ENCODE assay signal across 24 mouse cellular contexts in the genomic region with DNA sequence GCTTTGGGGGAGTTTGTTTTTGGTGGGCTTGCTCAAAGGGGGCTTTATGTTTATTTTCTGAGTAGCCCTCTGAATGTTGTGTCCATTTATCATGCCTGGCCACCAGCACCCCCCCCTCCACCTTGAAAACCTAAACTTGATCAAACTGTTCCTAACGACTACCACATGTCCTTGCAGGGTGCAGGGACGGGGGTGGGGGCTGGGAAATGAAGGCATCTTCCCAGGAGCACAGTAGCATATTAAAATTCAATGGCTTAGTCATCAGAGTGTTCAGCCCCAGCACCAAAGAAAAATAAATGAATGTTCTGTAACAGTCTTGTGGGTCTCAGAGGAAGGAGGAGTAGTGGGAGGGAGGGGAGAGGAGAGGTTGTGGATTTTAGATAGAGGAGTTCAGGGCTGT.
DNase-seq lines count a peak whose midpoint lies in the region; ATAC-seq and TF ChIP-seq lines count a peak whose summit lies in the region.
"Had no signal": no experiment of that assay in that cellular context is flagged by ENCODE, and none has a peak within 500 bp of the region (broad histone marks: within the 10 kb centered on the region; RNA-seq: fewer than 3 reads in every experiment).

No protein-coding gene starts in this region.

- H3K36me3 ChIP-seq in forebrain, postnatal 0 days (ENCODE audit: insufficient read depth), result no peaks in the 10 kb centered on the region
- H3K36me3 ChIP-seq in forebrain, embryonic 15.5 days, result no peaks in the 10 kb centered on the region
- no peaks in the 10 kb centered on the region for H3K36me3 ChIP-seq in kidney, embryonic 15.5 days
- H3K36me3 ChIP-seq in limb, embryonic 10.5 days, result no peaks in the 10 kb centered on the region
- H3K36me3 ChIP-seq: forebrain, embryonic 12.5 days; liver, embryonic 15.5 days; stomach, embryonic 15.5 days had no signal

- H3K27ac ChIP-seq in forebrain, postnatal 0 days (ENCODE audit: low read depth, low read length), result no peak overlapping the region
- H3K27ac ChIP-seq in forebrain, embryonic 15.5 days (replicated peaks), result no peak overlapping the region
- H3K27ac ChIP-seq in kidney, embryonic 15.5 days, result peak overlapping the region; percentile 61
- peak overlapping the region; percentile 51 for H3K27ac ChIP-seq in limb, embryonic 10.5 days
- H3K27ac ChIP-seq: liver, embryonic 15.5 days; macrophage; stomach, embryonic 15.5 days had no signal

- DNase-seq in forebrain, postnatal 0 days, result no peak
- DNase-seq in kidney, postnatal 14 days, result no peak
- DNase-seq in brain, adult 2 months (ENCODE audit: low read depth, low spot score), result peak; percentile 49
- no peak for DNase-seq in limb, embryonic 10.5 days (ENCODE audit: low spot score)
- DNase-seq in lung, adult 2 months, result no peak
- DNase-seq in right cerebral cortex, postnatal 4 days, result no peak
- DNase-seq: adrenal gland, adult 8-10 months; cerebellum, adult 2 months; cerebellum, postnatal 25 days; embryo, embryonic 11 days; gastrocnemius, postnatal 14 days; heart, adult 18-20 months; layer of hippocampus, adult 9-11 months; liver; right cerebral cortex, adult 18-20 months had no signal

- no peaks in the 10 kb centered on the region for H3K9me3 ChIP-seq in forebrain, postnatal 0 days (ENCODE audit: low read length)
- no peaks in the 10 kb centered on the region for H3K9me3 ChIP-seq in forebrain, embryonic 15.5 days
- no peaks in the 10 kb centered on the region for H3K9me3 ChIP-seq in kidney, embryonic 15.5 days (replicated peaks)
- H3K9me3 ChIP-seq in limb, embryonic 10.5 days (replicated peaks), result no peaks in the 10 kb centered on the region
- H3K9me3 ChIP-seq: forebrain, embryonic 12.5 days; liver, embryonic 15.5 days; stomach, embryonic 15.5 days had no signal

- no peak overlapping the region for H3K4me2 ChIP-seq in forebrain, postnatal 0 days (ENCODE audit: low read depth)
- no peak overlapping the region for H3K4me2 ChIP-seq in forebrain, embryonic 15.5 days (replicated peaks)
- no peak overlapping the region for H3K4me2 ChIP-seq in kidney, embryonic 15.5 days
- H3K4me2 ChIP-seq: forebrain, embryonic 12.5 days; liver, embryonic 15.5 days; stomach, embryonic 15.5 days had no signal

- H3K4me1 ChIP-seq in forebrain, postnatal 0 days (ENCODE audit: insufficient read depth), result peaks cover 14% of the 10 kb centered on the region
- H3K4me1 ChIP-seq in forebrain, embryonic 15.5 days, result peaks cover 16% of the 10 kb centered on the region
- H3K4me1 ChIP-seq in kidney, embryonic 15.5 days, result peaks cover 33% of the 10 kb centered on the region
- H3K4me1 ChIP-seq in limb, embryonic 10.5 days, result peaks cover 72% of the 10 kb centered on the region
- peaks cover 3% of the 10 kb centered on the region for H3K4me1 ChIP-seq in lung, adult 2 months (ENCODE audit: control insufficient read depth, insufficient read depth, low read length)
- H3K4me1 ChIP-seq: stomach, embryonic 15.5 days had no signal

- no peak for TF ChIP-seq CTCF in forebrain, postnatal 0 days (IDR thresholded peaks at IDR 0.05; ENCODE audit: low read depth)
- no peak for TF ChIP-seq CTCF in lung, adult 2 months (IDR thresholded peaks at IDR 0.05; ENCODE audit: insufficient read depth, low read length)

- ATAC-seq in forebrain, postnatal 0 days, result 0 out of 2 replicates have a peak, but pooled peaks have one; percentile 5
- no peak for ATAC-seq in forebrain, embryonic 15.5 days (replicated peaks)
- ATAC-seq in kidney, embryonic 15.5 days (replicated peaks; ENCODE audit: low FRiP score), result no peak
- ATAC-seq: hindbrain, embryonic 16.5 days; intestine, embryonic 16.5 days; lung, postnatal 0 days had no signal

- no peak overlapping the region for H3K4me3 ChIP-seq in forebrain, postnatal 0 days (ENCODE audit: low read depth, low read length)
- no peak overlapping the region for H3K4me3 ChIP-seq in forebrain, embryonic 15.5 days
- H3K4me3 ChIP-seq in kidney, embryonic 15.5 days (replicated peaks), result no peak overlapping the region
- H3K4me3 ChIP-seq in limb, embryonic 10.5 days, result no peak overlapping the region
- H3K4me3 ChIP-seq in lung, adult 2 months (replicated peaks; ENCODE audit: extremely low read depth, low read depth, low read length), result no peak overlapping the region
- H3K4me3 ChIP-seq: forebrain, embryonic 12.5 days; liver, embryonic 15.5 days; stomach, embryonic 15.5 days had no signal

- no peaks in the 10 kb centered on the region for H3K27me3 ChIP-seq in forebrain, postnatal 0 days (ENCODE audit: insufficient read depth, low read length)
- H3K27me3 ChIP-seq in forebrain, embryonic 15.5 days, result no peaks in the 10 kb centered on the region
- H3K27me3 ChIP-seq in kidney, embryonic 15.5 days, result no peaks in the 10 kb centered on the region
- no peaks in the 10 kb centered on the region for H3K27me3 ChIP-seq in limb, embryonic 10.5 days (ENCODE audit: low read depth, poor library complexity, severe bottlenecking)
- H3K27me3 ChIP-seq: stomach, embryonic 15.5 days had no signal

- TF ChIP-seq POLR2A in lung, adult 2 months (IDR thresholded peaks at IDR 0.05; ENCODE audit: borderline replicate concordance, extremely low read depth, low read depth, low read length), result no peak

- no peak overlapping the region for H3K9ac ChIP-seq in forebrain, postnatal 0 days
- no peak overlapping the region for H3K9ac ChIP-seq in forebrain, embryonic 15.5 days (replicated peaks)
- no peak overlapping the region for H3K9ac ChIP-seq in kidney, embryonic 15.5 days
- H3K9ac ChIP-seq: forebrain, embryonic 12.5 days; liver, embryonic 15.5 days; stomach, embryonic 15.5 days had no signal

- 33% methylated on average over 2 of the region's 2 CpGs for WGBS in forebrain, postnatal 0 days
- WGBS in forebrain, embryonic 15.5 days, result 37% methylated on average over 2 of the region's 2 CpGs
- WGBS in kidney, embryonic 15.5 days, result 9% methylated on average over 2 of the region's 2 CpGs
- 7% methylated on average over 2 of the region's 2 CpGs for WGBS in limb, embryonic 10.5 days
- WGBS in lung, adult 2 months, result 69% methylated on average over 2 of the region's 2 CpGs

Comparison
In these comparisons a context has a peak if more than half of its experiments do, and no peak if none do; other contexts are left out.
1. H3K27ac ChIP-seq: peak in kidney, embryonic 15.5 days (single experiment) and limb, embryonic 10.5 days (single experiment); none in forebrain, postnatal 0 days (single experiment) and forebrain, embryonic 15.5 days (single experiment).